Mouse (Mus musculus) stomach, embryonic 15.5 days (tissue): ENCODE data around the gene Scnn1a. TPM values are rescaled to one million over a fixed set of nuclear protein-coding genes. Genes with fewer than 3 reads are reported as not detected.

Experiments used
- ATAC-seq: fragments of 200-750 bp; cut with Nextera tagmentation; 2 replicates; pipeline ENCODE4 v1.8.0; 2017; ENCODE audit warnings: low read depth, moderate number of reproducible peaks, moderate TSS enrichment; ENCODE audit not compliant: insufficient read depth, low FRiP score
- H3K27ac ChIP-seq: fragments of 300-500 bp; sonication (generic); 2 replicates; pipeline ENCODE4 v1.5.1; 2015; ENCODE audit warnings: mild to moderate bottlenecking, inconsistent platforms
- H3K27me3 ChIP-seq: fragments of 300-500 bp; sonication (generic); replicated peaks from 2 replicates; pipeline ENCODE4 v1.6.1; 2015; ENCODE audit warnings: inconsistent platforms
- H3K36me3 ChIP-seq: fragments of 300-500 bp; sonication (generic); 2 replicates; pipeline ENCODE4 v1.6.1; 2015; ENCODE audit warnings: inconsistent platforms
- H3K4me1 ChIP-seq: fragments of 300-500 bp; sonication (generic); 2 replicates; pipeline ENCODE4 v1.6.1; 2015; ENCODE audit warnings: inconsistent platforms
- H3K4me2 ChIP-seq: fragments of 300-500 bp; sonication (generic); 2 replicates; pipeline ENCODE4 v1.6.1; 2015; ENCODE audit warnings: mild to moderate bottlenecking, inconsistent platforms
- H3K4me3 ChIP-seq: fragments of 300-500 bp; sonication (generic); replicated peaks from 2 replicates; pipeline ENCODE4 v1.5.1; 2015; ENCODE audit warnings: inconsistent platforms
- H3K9ac ChIP-seq: fragments of 300-500 bp; sonication (generic); 2 replicates; pipeline ENCODE4 v1.6.1; 2015; ENCODE audit warnings: inconsistent platforms
- H3K9me3 ChIP-seq: fragments of 300-500 bp; sonication (generic); 2 replicates; pipeline ENCODE4 v1.6.1; 2016; ENCODE audit warnings: inconsistent platforms
- WGBS: fragments of 180-500 bp; shearing (Covaris S2); methylation state at CpG from one replicate; pipeline ENCODE4 v1.1.7; 2015; 5-methylcytosine and 5-hydroxymethylcytosine counted together
- polyA plus RNA-seq: library from polyadenylated mRNA; unstranded; fragments of >200 nt; fragmentation: Nextera tagmentation; extraction: Ambion mirVana; gene quantifications from 2 replicates; pipeline ENCODE4 v1.2.1, GENCODE M21; 2015

Gene Scnn1a
- polyA plus RNA-seq, 1 experiment from 2014 or later = 3.8 TPM

DNA sequence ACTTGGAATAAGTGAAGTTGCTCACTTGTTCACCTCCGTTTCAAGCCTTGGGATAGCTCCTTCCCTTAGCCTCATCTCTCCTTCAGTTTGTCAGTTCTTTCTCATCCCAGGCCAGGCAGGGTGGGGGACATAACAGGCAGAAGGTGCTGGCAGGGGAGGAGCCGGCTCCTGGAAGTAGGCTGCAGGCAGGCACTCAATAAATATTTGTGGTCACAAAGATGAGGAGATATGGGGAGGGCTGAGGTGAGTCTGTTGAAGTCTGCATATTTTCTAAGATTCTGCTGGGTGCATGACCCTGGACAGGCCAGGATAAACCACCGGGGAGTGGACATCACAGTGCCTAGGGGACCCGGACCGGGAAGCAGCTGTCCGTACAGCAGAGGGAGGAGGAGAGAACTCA, 3.1 kb downstream of the Scnn1a start:
- Histone ChIP-seq H3K36me3 (no peaks in the 10 kb centered on the region), H3K4me1 (peaks cover 10% of the 10 kb centered on the region; the same call in 1 of the 2 replicates), H3K27ac (no peak overlapping the region), H3K9me3 (no peaks in the 10 kb centered on the region), H3K9ac (no peak overlapping the region), H3K4me3 (no peak overlapping the region), H3K4me2 (no peak overlapping the region), H3K27me3 (peaks cover 18% of the 10 kb centered on the region; the same call in 1 of the 2 replicates)
- 53% methylated on average over 6 of the region's 6 CpGs for WGBS
- no peak for ATAC-seq

- no peak for ATAC-seq
- 46% methylated on average over 6 of the region's 6 CpGs for whole genome bisulfite sequencing
- Histone ChIP-seq H3K9me3 (no peaks in the 10 kb centered on the region), H3K36me3 (no peaks in the 10 kb centered on the region), H3K4me3 (no peak overlapping the region), H3K4me2 (no peak overlapping the region), H3K27me3 (peaks cover 10% of the 10 kb centered on the region; the same call in 1 of the 2 replicates), H3K27ac (no peak overlapping the region), H3K4me1 (peaks cover 10% of the 10 kb centered on the region; the same call in 1 of the 2 replicates), H3K9ac (no peak overlapping the region)
Measured at GRCm38 (mm10) chr6:125325337-125325736, 4.9 kb downstream of the Scnn1a start.

DNA sequence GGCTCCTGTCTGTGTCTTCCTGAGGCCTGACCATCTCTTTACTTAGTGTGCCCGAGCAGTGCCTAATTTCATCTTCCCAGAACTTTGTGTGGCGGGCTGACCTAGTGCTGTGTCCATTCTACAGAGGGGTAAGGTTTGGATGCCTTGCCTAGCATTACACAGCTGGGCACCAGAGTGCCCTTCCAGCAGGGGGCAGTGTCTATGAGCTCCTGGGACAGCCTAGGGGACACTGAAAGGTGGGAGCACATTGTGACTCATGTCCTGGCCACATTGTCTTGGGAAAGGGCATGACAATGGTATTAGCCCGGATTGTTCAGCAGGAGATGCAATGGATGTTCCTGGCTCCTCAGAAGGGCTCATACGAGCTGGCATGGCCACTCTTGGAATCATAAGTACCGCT, 7.8 kb downstream of the Scnn1a start:
- WGBS = 83% methylated on average over 5 of the region's 5 CpGs

DNA sequence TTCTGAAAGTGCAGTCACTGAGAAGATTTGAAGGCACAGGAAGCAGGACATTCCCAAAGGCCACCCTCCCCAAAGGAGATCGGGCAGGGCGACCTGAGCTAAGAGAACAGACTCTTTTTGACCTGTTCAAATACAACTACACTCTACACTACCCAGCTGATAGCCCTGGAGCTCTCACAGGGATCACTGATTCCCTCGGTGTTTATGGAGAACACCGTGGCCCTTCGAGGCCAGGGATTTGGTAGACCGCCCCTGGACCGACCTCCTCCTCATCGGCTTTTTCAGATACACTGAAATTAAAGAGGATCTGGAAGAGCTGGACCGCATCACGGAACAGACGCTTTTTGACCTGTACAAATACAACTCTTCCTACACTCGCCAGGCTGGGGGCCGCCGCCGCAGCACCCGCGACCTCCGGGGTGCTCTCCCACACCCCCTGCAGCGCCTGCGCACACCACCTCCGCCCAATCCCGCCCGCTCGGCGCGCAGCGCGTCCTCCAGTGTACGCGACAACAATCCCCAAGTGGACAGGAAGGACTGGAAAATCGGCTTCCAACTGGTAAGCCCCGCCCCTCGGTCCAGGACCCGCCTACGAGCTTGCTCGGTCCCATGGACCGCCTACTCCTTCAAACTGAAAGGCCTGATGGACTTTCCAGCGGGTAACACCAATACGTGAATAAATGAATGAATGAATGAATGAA, 10.3 kb downstream of the Scnn1a start:
- no peaks in the 10 kb centered on the region for H3K9me3 ChIP-seq
- 1% methylated on average over 39 of the region's 39 CpGs for WGBS
- peak overlapping the region; percentile 52 for H3K4me3 ChIP-seq
- H3K4me2 ChIP-seq = peak overlapping the region; percentile 76
- no peaks in the 10 kb centered on the region for H3K27me3 ChIP-seq
- 0 out of 2 replicates have a peak, but pooled peaks cover 3% of the 10 kb centered on the region for H3K4me1 ChIP-seq
- H3K36me3 ChIP-seq = no peaks in the 10 kb centered on the region
- peak; percentile 84 for ATAC-seq
- no peak overlapping the region; the same call in 1 of the 2 replicates for H3K9ac ChIP-seq
- 0 out of 2 replicates have a peak overlapping the region, but pooled peaks have one; percentile 45 for H3K27ac ChIP-seq

More for the DNA sequence above, 7.8 kb downstream of the Scnn1a start:
- H3K4me2 ChIP-seq = no peak overlapping the region
- H3K4me1 ChIP-seq = 0 out of 2 replicates have a peak, but pooled peaks cover 3% of the 10 kb centered on the region
- H3K9me3 ChIP-seq = no peaks in the 10 kb centered on the region
- H3K4me3 ChIP-seq = no peak overlapping the region
- H3K9ac ChIP-seq = no peak overlapping the region
- H3K36me3 ChIP-seq = no peaks in the 10 kb centered on the region
- no peaks in the 10 kb centered on the region for H3K27me3 ChIP-seq
- no peak overlapping the region for H3K27ac ChIP-seq
- ATAC-seq = no peak

DNA sequence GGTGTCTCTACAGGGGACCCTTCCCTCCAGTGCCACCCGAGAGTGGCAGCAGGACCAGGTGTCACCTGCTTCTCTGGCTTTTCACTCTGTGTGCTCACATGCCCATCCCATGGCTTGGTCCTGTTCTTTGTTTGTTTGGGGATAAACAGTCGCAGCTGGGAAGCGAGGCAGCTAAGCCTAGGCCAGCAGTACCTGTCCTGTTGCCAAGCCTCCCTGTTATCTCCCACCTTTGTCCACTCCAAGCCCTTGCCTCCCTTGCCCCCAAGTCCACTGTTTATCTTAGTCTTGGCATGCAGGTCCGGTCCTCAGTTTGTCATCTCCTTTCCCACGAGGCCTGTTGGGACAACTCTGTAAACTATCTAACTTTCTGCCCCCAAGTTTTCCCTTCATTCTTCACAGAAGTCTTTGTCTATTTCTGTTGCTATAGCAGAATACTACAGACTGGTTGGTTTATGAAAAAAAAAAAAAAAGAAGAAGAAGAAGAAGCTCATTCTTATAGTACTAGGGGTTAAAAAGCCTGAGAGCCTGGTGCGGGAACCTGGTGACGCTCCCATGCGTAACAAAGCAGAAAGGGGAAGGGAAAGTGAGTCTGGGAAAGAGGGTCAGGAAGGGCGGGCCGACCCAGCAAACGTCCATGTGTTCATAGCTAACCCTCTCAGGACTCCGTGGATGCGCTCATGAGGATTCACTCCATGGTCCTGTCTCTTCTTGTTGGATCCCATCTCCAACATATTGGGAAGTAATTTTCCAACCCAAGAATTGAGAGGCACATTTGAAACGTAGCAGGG, 12.8 kb downstream of the Scnn1a start:
- Histone ChIP-seq H3K4me2 (no peak overlapping the region), H3K4me3 (no peak overlapping the region), H3K36me3 (no peaks in the 10 kb centered on the region), H3K27ac (no peak overlapping the region), H3K4me1 (0 out of 2 replicates have a peak, but pooled peaks cover 3% of the 10 kb centered on the region), H3K9me3 (no peaks in the 10 kb centered on the region), H3K9ac (no peak overlapping the region), H3K27me3 (no peaks in the 10 kb centered on the region)
- 65% methylated on average over 14 of the region's 14 CpGs for WGBS
- no peak for ATAC-seq

- no peak for ATAC-seq
- H3K9ac ChIP-seq = no peak overlapping the region
- no peak overlapping the region for H3K4me2 ChIP-seq
- H3K9me3 ChIP-seq = no peaks in the 10 kb centered on the region
- no peaks in the 10 kb centered on the region for H3K36me3 ChIP-seq
- no peak overlapping the region for H3K27ac ChIP-seq
- H3K27me3 ChIP-seq = no peaks in the 10 kb centered on the region
- no peak overlapping the region for H3K4me3 ChIP-seq
- H3K4me1 ChIP-seq = 0 out of 2 replicates have a peak, but pooled peaks cover 3% of the 10 kb centered on the region
- 78% methylated on average over 2 of the region's 2 CpGs for WGBS
Measured at GRCm38 (mm10) chr6:125334356-125334755, 13.9 kb downstream of the Scnn1a start.

DNA sequence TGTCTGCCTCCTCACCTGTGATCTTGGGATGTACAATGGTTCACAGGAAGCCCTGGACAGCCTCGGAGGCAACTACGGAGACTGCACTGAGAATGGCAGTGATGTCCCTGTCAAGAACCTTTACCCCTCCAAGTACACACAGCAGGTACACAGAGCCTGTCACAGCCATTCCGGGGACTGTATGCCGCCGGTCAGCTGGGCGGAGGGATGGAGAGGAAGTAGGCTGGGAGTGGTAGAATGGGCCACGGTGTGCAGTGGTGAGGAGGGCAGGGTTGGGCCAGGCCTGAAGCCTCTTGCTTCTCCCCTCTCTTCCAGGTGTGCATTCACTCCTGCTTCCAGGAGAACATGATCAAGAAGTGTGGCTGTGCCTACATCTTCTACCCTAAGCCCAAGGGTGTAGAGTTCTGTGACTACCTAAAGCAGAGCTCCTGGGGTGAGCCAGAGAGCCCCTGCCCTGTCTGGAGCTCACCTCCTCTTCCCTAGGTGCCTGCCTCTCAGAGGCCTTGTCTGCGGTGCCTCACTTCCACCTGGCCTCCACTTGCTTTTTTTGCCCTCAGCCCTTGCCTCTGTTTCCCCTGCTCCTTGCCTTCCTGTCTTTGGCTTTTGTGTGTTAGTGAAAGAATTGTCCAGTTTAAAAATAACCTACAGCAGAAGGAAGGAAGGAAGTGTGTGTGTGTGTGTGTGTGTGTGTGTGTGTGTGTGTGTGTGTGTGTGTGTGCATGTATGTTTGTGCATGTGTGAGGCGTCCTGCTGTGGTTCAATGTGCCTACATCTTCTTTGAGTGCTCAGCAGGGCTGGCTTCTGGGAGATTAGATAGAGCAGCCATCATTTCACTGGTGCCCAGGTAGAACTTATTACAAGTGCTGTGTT, 18.6 kb downstream of the Scnn1a start:
- no peak overlapping the region for H3K4me3 ChIP-seq
- H3K36me3 ChIP-seq = no peaks in the 10 kb centered on the region
- H3K9me3 ChIP-seq = no peaks in the 10 kb centered on the region
- no peak for ATAC-seq
- no peak overlapping the region for H3K4me2 ChIP-seq
- peaks cover 6% of the 10 kb centered on the region for H3K4me1 ChIP-seq
- no peak overlapping the region for H3K9ac ChIP-seq
- 0 out of 2 replicates have a peak overlapping the region, but pooled peaks have one; percentile 35 for H3K27ac ChIP-seq
- H3K27me3 ChIP-seq = no peaks in the 10 kb centered on the region
- WGBS = 66% methylated on average over 9 of the region's 9 CpGs

- Histone ChIP-seq H3K27ac (peak overlapping the region; percentile 57), H3K4me1 (peaks cover 11% of the 10 kb centered on the region), H3K4me2 (no peak overlapping the region), H3K27me3 (no peaks in the 10 kb centered on the region), H3K36me3 (no peaks in the 10 kb centered on the region), H3K9ac (no peak overlapping the region), H3K9me3 (no peaks in the 10 kb centered on the region), H3K4me3 (no peak overlapping the region)
- 58% methylated on average over 5 of the region's 5 CpGs for WGBS
- no peak for ATAC-seq
Measured at GRCm38 (mm10) chr6:125340244-125340643, 19.8 kb downstream of the Scnn1a start.

GRCm38 (mm10) chr6:125342198-125342597, 21.7 kb downstream of the Scnn1a start:
- 72% methylated on average over 3 of the region's 3 CpGs for WGBS
- no peak overlapping the region for H3K4me2 ChIP-seq
- no peak overlapping the region for H3K27ac ChIP-seq

DNA sequence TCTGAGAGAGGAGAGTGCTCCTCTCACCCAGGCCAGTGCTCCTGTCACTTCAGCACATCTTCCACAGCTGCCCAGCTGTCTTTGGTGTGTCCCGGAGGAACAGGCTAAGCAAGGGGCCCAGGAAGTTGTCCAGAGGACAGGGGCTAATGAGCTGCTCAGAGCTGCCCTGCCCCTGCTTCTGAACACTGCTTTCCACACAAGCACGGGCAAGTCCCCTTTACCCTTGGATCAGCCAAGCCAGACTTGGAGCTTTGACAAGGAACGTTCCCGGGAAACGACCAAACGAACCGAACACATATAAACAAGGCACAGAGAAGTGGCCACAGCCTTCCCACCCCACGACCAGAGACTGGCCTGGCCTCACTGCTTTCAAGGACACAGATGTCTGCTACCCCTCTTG, 23.6 kb downstream of the Scnn1a start:
- H3K9ac ChIP-seq = no peak overlapping the region

More at GRCm38 (mm10) chr6:125342198-125342597, 21.7 kb downstream of the Scnn1a start:
- Histone ChIP-seq H3K27me3 (no peaks in the 10 kb centered on the region), H3K4me1 (peaks cover 11% of the 10 kb centered on the region), H3K4me3 (no peak overlapping the region), H3K36me3 (no peaks in the 10 kb centered on the region), H3K9ac (no peak overlapping the region), H3K9me3 (no peaks in the 10 kb centered on the region)
- no peak for ATAC-seq

DNA sequence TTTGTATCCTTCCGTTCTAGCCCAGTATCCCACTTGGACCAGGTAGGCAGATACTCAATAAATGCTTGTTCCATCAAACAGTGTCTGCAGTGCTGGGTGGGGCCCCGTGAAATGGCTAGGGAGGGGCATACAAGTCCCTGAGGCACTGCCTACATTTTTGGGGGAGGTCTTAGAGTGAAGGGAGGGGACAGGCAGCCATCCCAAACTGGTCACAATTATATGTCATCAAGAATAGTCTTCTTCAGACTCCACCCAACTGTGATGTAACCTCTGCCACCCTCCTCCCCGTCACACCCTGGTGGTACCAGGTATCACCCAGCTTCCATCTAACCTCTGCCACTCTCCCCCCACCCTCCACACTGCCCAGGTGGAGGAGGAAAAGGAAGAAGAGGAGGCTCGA, 24.4 kb downstream of the Scnn1a start:
- Histone ChIP-seq H3K9ac (no peak overlapping the region), H3K9me3 (no peaks in the 10 kb centered on the region), H3K27ac (peak overlapping the region; percentile 74), H3K36me3 (no peaks in the 10 kb centered on the region), H3K4me2 (no peak overlapping the region; the same call in 1 of the 2 replicates), H3K4me1 (peaks cover 18% of the 10 kb centered on the region), H3K27me3 (no peaks in the 10 kb centered on the region), H3K4me3 (no peak overlapping the region)
- ATAC-seq = no peak
- WGBS = 52% methylated on average over 4 of the region's 4 CpGs

More for the DNA sequence above, 23.6 kb downstream of the Scnn1a start:
- ATAC-seq = no peak
- WGBS = 24% methylated on average over 8 of the region's 8 CpGs
- Histone ChIP-seq H3K4me3 (no peak overlapping the region), H3K27ac (peak overlapping the region; percentile 74), H3K27me3 (no peaks in the 10 kb centered on the region), H3K4me1 (peaks cover 17% of the 10 kb centered on the region), H3K9me3 (no peaks in the 10 kb centered on the region), H3K36me3 (no peaks in the 10 kb centered on the region), H3K4me2 (peak overlapping the region; percentile 21)
